Mouse (Mus musculus) v-Abl transformed pro-B cells (cell line): ENCODE results near the gene Tor1aip2.

Experiments used
- in situ Hi-C, 2 experiments: fragments of 400-800 bp; cut with MboI; formaldehyde crosslinking; loops; one replicate each; pipeline ENCODE4 v1.15.1; 2025; ENCODE audit not compliant: unreplicated experiment in 2 of 2

The Tor1aip2 gene

GRCm38 (mm10) chr1:156040731-156041401 lies 5.7 kb downstream of the Tor1aip2 start:
- in situ Hi-C loops, result loop anchor here in 1 of 2 experiments (5.0 kb wide), 1 partner anchor 474 kb away; no protein-coding TSS in a partner anchor

DNA sequence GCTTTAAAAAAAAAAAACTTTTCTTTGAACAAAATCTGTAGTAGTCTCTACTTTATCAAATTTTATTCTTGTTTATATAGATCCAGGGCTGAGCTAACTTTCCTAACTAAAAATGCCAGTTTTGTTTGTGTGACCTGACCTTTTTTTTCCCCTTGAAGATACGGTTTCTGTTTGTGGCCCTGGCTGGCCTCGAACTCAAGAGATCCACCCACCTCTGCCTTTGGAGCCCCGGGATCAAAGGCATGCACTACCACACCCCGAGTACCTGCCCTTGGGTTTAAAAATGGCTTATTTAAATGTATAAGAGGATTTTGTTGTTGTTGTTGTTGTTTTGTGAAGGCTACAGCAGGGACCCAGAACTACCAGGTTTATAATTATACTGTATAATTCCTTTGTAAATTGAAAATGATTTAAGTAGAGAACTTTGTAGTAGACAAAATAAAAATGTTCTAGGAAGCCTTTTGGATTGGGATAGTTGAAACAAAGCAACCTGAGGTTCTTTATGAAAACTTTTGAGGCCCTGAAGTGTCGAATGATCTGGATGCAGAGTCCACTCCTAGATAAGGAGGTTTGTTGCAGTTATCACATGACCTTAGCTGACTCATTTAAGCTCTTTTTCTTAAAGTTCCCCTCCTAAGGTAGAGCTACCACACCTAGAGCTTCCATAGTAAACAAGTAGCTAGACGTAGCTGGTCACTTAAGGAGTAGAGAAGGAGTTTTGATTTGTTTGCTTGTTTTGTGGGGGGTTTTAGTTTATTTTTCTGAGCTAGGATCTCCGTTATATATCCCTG lies 6.4 kb downstream of the Tor1aip2 start:
- in situ Hi-C loops, result loop anchor here in 1 of 2 experiments (5.0 kb wide), 1 partner anchor 474 kb away; no protein-coding TSS in a partner anchor

- in situ Hi-C loops, result loop anchor here in 1 of 2 experiments (5.0 kb wide), 1 partner anchor 475 kb away; no protein-coding TSS in a partner anchor
These were observed 7.3 kb downstream of the Tor1aip2 start for GRCm38 (mm10) chr1:156042481-156042880.

DNA sequence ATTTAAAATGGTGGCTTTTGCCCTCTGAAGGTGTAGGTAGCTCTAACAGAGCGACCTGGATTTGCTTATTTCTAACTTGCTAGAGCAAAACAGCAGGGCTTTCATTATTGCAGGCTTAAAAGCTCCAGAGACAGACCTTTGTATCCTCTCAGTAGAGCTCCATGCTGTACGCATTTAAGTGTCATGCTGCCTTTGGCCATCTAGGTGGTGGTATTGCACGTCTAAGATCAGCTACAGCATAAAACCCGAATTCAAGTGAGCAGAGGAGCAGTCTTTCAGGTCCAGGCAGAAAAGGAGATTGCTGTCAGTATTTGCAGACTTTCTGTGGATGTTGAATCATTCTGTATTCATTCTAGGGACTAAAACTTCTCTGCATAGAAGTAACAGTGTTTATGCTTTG lies 7.8 kb downstream of the Tor1aip2 start:
- in situ Hi-C loops, result loop anchor here in 1 of 2 experiments (5.0 kb wide), 1 partner anchor 476 kb away; no protein-coding TSS in a partner anchor

GRCm38 (mm10) chr1:156044211-156044611 lies 9.0 kb downstream of the Tor1aip2 start:
- in situ Hi-C loops, result loop anchor here in 1 of 2 experiments (5.0 kb wide), 1 partner anchor 477 kb away; no protein-coding TSS in a partner anchor

GRCm38 (mm10) chr1:156046688-156047087 lies 11.5 kb downstream of the Tor1aip2 start:
- in situ Hi-C loops, result no loop called here

DNA sequence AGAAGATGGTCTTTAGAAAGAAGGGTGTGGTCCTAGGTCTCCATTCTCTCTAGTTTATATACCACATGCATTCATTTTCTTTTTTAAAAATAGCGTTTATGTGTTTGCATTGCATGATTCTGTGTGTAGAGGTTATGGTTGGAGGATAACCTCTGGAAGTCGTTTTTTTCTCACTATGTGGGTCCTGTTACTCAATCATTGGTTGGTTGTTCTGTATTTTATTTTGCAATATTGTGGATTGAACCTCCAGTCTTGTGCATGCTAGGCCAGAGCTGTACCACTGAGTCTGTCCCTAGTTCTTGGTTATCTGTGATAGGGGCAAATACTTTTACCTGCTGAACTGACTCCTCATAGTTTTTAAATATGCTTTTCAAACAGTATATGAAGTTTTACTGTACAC lies 23.0 kb downstream of the Tor1aip2 start:
- in situ Hi-C loops, result no loop called here

DNA sequence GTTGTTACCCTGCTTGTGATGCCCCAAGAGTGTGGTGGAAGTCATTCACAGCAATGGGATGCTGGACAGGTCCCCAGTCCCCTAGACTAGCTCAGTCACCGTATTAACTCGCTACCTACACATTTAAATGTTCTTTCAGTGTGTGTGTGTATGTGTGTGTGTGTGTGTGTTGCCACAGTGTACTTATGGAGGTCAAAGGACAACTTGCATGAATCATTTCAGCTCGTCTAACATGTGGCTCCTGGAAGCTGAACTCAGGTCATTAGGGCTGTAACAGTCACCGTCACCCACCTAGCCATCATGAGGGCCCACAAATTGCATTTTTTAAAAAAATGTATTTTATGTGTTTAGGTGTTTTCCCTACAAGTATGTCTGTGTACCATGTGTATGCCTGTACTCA lies 27.0 kb downstream of the Tor1aip2 start:
- in situ Hi-C loops, result no loop called here

DNA sequence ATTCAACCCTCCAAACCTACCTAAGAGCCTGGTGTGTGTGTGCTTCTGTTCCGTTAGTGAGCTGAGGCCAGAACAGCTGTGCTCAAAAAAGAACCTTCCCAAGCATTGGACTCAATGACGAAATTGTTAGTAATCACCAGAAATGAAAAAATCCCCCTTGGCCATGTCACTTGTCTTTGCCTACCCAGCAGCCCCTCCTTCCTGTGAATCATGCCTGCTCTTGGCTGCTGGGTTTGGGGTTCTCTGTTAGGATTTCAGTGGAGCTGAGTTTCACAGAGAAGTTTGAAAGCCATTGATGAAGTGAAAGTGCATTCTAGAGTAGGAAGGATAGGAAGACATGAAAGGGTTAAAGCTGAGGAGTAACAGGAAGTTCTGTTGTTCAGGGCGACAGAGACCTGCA lies 30.9 kb downstream of the Tor1aip2 start:
- in situ Hi-C loops, result no loop called here

DNA sequence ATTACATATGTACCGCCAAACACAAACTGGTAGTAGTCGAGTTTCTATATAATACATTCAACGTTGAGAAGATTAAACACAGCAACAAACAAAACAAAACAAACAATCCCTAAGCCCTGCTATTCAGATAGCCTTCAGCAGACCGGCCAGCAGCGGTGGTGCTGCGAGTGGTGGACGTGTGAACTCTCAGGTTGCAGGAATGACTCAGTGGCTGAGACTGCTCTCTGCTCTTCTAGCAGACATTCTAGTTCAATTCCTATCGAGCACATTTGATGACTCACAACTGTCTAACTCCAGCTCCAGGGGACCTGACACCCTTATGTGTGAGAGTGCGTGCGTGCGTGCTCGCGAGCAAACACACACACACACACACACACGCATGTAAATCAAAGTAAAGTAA lies 34.9 kb downstream of the Tor1aip2 start:
- in situ Hi-C loops, result no loop called here

GRCm38 (mm10) chr1:156073169-156073821 lies 38.1 kb downstream of the Tor1aip2 start:
- in situ Hi-C loops, result no loop called here

GRCm38 (mm10) chr1:156074575-156074974 lies 39.4 kb downstream of the Tor1aip2 start:
- in situ Hi-C loops, result no loop called here

DNA sequence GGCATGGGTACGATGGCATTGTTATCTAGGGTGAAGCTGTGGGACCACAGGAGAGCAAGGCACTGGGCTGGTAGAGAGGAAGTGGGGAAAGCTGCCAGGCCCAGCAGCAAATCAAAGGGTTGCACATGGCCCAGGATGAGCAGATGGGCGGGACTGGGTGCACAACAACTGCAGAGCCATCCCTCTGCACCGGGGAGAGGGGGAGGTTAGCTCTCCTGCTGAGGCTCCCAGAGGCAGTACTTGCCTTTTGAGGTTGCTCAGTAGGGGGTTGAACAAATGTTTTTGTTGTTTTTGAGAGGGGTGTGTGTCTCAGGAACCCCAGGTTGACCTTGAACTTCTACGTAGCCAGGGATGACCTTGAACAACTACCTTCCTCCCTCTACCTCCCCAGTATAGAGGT lies 41.3 kb downstream of the Tor1aip2 start:
- in situ Hi-C loops, result no loop called here

DNA sequence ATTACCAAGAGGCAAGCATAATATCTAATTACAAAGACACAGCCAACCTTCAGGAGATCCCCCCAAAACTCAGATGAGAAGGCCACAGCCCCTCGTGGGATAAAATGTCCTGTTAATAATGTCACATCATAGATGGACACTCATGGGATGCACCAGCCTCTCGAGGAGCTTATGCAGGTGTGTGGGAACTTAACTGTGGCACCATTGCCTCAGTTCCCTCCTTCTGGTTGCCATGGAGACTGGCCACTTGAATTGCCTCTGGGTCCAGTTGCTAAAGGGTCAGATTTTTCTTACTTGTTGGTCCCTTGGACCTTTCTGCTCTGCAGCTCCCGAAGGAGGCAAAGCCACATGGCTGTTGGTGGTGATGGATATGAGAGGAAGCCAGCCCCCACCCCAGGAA lies 42.5 kb downstream of the Tor1aip2 start:
- in situ Hi-C loops, result no loop called here

DNA sequence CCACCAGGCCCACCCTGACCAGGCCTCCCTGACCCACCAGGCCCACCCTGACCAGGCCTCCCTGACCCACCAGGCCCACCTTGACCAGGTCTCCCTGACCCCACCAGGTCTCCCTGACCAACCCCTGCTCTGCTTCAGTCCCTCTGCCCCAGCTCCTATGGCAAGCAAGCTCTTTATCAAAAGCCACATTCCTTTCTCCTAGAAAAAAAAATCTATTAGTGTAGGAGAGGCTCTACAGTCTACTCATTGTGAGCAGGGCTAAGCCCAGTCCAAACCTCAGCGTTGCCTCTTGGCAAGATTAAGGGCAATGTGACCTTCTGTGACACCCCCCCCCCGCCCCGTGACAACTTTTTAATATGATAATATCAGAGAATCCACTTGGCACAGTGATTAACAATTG lies 49.4 kb downstream of the Tor1aip2 start:
- in situ Hi-C loops, result no loop called here

GRCm38 (mm10) chr1:156085770-156086169 lies 50.6 kb downstream of the Tor1aip2 start:
- in situ Hi-C loops, result no loop called here

DNA sequence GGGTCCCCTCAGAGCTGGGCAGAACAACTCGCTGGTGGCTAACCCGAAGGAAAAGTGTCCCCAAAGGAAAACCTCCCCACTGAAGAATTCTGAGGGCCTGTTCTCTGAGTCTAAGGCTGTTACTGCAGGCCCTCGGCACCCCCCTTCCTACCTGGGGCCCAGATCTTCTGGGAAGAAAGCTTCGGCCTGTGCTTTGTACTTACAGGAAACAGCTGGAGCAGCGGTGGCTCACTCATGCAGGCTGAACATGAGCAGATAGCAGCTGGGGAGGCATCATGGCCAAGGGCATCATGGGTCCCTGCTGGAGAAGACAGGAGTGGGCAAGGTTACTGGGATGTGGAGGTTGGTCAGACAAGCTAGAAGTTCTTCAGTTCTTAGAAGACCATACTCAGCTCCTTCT lies 52.4 kb downstream of the Tor1aip2 start:
- in situ Hi-C loops, result no loop called here

DNA sequence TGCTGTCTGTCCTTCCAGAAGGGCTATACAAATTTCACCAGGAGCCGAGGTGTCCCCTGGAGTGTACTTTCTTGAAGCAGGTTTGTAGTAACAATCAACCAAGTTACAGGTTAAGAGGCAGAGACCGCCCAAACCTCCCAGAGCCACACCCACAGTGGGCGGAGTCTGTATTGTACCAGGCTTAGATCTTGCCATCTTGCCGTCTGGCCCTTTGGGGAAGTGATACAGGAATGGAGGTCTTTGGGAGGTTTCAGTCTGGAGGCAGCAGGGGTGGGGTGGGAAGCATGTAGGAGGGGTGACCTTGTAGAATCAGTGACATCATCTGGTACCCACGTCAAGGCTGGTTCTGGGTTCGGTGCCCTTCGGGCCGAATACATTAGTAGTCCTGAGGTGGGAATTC lies 54.4 kb downstream of the Tor1aip2 start:
- in situ Hi-C loops, result no loop called here

DNA sequence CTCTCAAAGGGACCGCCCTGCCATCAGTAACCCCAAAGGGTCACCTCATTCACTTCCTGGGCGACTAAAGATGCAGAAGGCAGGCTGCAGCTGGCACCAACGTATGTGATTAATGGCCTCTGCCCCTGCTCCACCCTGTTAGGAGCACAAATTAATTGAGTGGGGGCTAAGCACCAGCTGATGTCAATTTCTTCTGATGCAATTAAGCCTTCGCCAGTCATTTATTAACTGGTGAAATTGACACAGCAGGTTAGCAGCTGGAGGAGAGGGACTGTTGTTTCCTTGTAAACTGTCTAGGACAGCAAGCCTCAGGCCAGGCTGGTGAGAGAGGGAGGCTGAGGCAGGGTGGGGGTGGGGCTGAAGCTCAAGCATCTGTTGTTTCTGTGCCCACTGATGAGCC lies 54.8 kb downstream of the Tor1aip2 start:
- in situ Hi-C loops, result no loop called here

- in situ Hi-C loops, result no loop called here
These were observed 56.6 kb downstream of the Tor1aip2 start for GRCm38 (mm10) chr1:156091811-156092210.

DNA sequence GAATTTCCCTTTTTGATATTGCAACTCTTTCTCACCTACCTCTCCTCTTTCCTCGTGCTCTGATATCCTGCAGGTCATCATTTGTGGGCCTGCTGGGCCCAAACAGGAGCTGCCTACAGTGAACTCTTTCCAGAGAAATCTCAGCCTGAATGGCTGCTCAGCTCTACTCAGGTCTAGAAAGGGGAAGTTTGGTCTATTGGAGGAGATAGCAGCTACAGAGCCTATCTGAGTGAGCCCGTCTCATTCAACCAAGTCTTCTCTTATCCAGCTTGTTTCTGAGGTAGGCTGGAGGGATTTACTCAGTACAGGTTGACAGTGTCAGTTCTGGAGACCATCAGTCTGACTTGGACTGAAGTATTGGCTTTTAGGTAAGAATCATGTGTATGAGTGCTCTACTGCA lies 68.6 kb downstream of the Tor1aip2 start:
- in situ Hi-C loops, result no loop called here
